Mouse (Mus musculus) olfactory bulb, adult 2 months (tissue): ENCODE measurements around the gene Polm. TPM values are rescaled to one million over a fixed set of nuclear protein-coding genes. Genes with fewer than 3 reads are reported as not detected.

Experiments used
- H3K27ac ChIP-seq: fragments of 200-500 bp; 2 replicates; pipeline ENCODE4 v1.5.1; 2012; ENCODE audit warnings: low read depth, low read length; ENCODE audit not compliant: insufficient read depth
- H3K4me1 ChIP-seq: fragments of 200-500 bp; 2 replicates; pipeline ENCODE4 v1.6.1; 2012; ENCODE audit warnings: low read length; ENCODE audit not compliant: control insufficient read depth, insufficient read depth
- H3K4me3 ChIP-seq: fragments of 200-500 bp; 2 replicates; pipeline ENCODE4 v1.5.1; 2012; ENCODE audit warnings: mild to moderate bottlenecking, low read depth, low read length, moderate library complexity; ENCODE audit not compliant: insufficient read depth
- CTCF ChIP-seq: fragments of 200-500 bp; IDR thresholded peaks from 2 replicates; pipeline ENCODE4 v1.5.1; 2012; ENCODE audit warnings: low read depth, mild to moderate bottlenecking, low read length, moderate library complexity; ENCODE audit not compliant: insufficient read depth
- POLR2A ChIP-seq: fragments of 200-500 bp; IDR thresholded peaks from 2 replicates; pipeline ENCODE4 v1.6.1; 2012; ENCODE audit warnings: mild to moderate bottlenecking, low read depth, low read length, moderate library complexity; ENCODE audit not compliant: insufficient read depth
- WGBS: fragments of 180-500 bp; shearing (Covaris S2); methylation state at CpG from one replicate; pipeline ENCODE4 v1.1.7; 2018; 5-methylcytosine and 5-hydroxymethylcytosine counted together
- polyA plus RNA-seq: library from polyadenylated mRNA; stranded (reverse); fragments of >200 nt; gene quantifications from 2 replicates; pipeline ENCODE4 v1.2.4, GENCODE M21; 2012; ENCODE audit warnings: low replicate concordance; ENCODE audit not compliant: missing spikeins, insufficient read depth, insufficient read length

The Polm gene
- polyA plus RNA-seq, 1 experiment, result not detected

GRCm38 (mm10) chr11:5858723-5859122 lies 20.9 kb upstream of the Polm start:
- TF ChIP-seq CTCF (no peak), POLR2A (no peak)
- WGBS, result 76% methylated on average over 1 of the region's 1 CpGs
- Histone ChIP-seq H3K4me3 (no peak overlapping the region), H3K27ac (no peak overlapping the region), H3K4me1 (peaks cover 23% of the 10 kb centered on the region)

DNA sequence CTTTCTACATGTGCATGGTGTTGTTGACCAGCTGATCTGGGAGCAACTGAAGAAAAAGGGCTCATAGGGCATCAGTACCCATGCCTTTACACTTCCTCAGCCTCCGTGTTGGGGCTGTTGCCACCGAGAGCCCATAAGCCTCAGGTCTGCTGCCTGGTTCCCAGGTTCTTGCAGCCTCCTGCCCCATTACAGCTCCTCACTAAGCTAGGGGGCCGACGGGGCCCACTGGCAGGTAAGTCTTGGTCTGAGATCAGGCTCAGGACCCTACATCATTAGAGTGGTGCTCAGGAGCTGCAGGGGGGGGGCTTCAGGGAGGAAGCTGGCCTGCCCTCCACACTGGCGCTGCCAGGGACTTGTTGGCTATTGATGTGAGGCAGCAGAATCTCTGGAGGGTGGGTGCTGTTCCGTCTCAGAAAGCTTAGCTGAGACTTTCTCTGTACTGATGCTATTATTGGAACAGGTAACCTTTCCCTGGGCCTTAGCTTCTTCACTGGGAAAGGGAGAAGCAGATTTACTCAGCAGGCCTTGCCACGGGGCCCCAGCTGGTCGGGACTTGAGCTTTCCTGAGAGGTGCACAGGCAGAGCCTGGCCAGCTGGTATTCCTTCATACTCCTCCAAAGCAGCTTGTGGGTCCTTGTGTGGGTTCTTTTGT lies 18.8 kb upstream of the Polm start:
- no peak overlapping the region for H3K4me3 ChIP-seq
- peaks cover 13% of the 10 kb centered on the region for H3K4me1 ChIP-seq
- 78% methylated on average over 8 of the region's 8 CpGs for WGBS
- H3K27ac ChIP-seq, result 0 out of 2 replicates have a peak overlapping the region, but pooled peaks have one; percentile 18
- no peak for TF ChIP-seq POLR2A
- TF ChIP-seq CTCF, result no peak

GRCm38 (mm10) chr11:5855902-5856301 lies 18.1 kb upstream of the Polm start:
- H3K4me1 ChIP-seq, result peaks cover 9% of the 10 kb centered on the region; the same call in 1 of the 2 replicates
- 56% methylated on average over 7 of the region's 7 CpGs for WGBS
- no peak overlapping the region for H3K4me3 ChIP-seq
- H3K27ac ChIP-seq, result 0 out of 2 replicates have a peak overlapping the region, but pooled peaks have one; percentile 18
- TF ChIP-seq POLR2A, result no peak
- no peak for TF ChIP-seq CTCF

GRCm38 (mm10) chr11:5855481-5855880 lies 17.7 kb upstream of the Polm start:
- Histone ChIP-seq H3K27ac (0 out of 2 replicates have a peak overlapping the region, but pooled peaks have one; percentile 16), H3K4me1 (peaks cover 9% of the 10 kb centered on the region; the same call in 1 of the 2 replicates), H3K4me3 (no peak overlapping the region)
- TF ChIP-seq POLR2A (no peak), CTCF (no peak)

- 37% methylated on average over 1 of the region's 1 CpGs for WGBS
- no peak overlapping the region for H3K4me3 ChIP-seq
- no peak overlapping the region for H3K27ac ChIP-seq
- H3K4me1 ChIP-seq, result peaks cover 21% of the 10 kb centered on the region
- no peak for TF ChIP-seq POLR2A
- no peak for TF ChIP-seq CTCF
These were observed 14.5 kb upstream of the Polm start for GRCm38 (mm10) chr11:5852314-5852713.

DNA sequence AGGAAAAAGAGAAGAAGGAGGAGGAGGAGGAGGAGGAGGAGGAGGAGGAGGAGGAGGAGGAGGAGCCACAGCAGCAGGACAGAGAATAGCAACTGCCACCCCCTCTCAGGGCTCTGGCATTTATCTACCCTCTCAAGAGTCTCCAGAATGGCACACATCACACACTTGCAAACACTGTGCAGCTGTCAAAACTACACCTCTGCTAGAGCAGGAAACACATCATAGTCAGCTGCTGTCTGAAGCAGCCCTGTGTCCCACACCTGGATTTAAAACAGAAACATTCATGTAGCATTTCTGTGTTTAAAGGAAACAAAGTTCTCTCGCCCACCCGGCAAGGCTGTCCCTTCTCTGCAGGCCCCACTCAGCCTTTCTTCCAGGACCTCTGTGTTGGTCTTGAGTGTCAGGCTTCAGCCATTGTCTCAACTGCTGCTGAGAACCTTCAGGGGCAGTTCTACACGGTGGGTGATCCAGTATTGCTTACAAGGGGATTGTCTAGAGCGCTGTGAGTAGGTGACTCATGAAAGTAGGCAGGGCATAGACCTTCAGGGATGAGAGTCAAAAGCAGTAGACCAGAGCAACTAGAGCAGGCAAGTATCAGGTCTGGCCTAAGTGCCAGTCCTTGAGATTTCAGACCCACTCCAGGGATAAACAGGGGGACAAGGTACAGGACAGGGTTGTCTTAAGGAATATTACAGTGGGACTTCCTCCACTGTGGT lies 13.4 kb upstream of the Polm start:
- peaks cover 25% of the 10 kb centered on the region for H3K4me1 ChIP-seq
- TF ChIP-seq CTCF (no peak), POLR2A (no peak)
- 43% methylated on average over 4 of the region's 4 CpGs for WGBS
- H3K4me3 ChIP-seq, result no peak overlapping the region
- H3K27ac ChIP-seq, result no peak overlapping the region

- WGBS, result 66% methylated on average over 5 of the region's 5 CpGs
- TF ChIP-seq POLR2A (no peak), CTCF (no peak)
- Histone ChIP-seq H3K27ac (no peak overlapping the region), H3K4me3 (no peak overlapping the region), H3K4me1 (peaks cover 21% of the 10 kb centered on the region)
These were observed 12.6 kb upstream of the Polm start for GRCm38 (mm10) chr11:5850452-5850851.

- Histone ChIP-seq H3K4me3 (no peak overlapping the region), H3K4me1 (peaks cover 21% of the 10 kb centered on the region), H3K27ac (no peak overlapping the region)
- 39% methylated on average over 2 of the region's 2 CpGs for WGBS
- TF ChIP-seq POLR2A (no peak), CTCF (no peak)
These were observed 11.5 kb upstream of the Polm start for GRCm38 (mm10) chr11:5849316-5849715.

DNA sequence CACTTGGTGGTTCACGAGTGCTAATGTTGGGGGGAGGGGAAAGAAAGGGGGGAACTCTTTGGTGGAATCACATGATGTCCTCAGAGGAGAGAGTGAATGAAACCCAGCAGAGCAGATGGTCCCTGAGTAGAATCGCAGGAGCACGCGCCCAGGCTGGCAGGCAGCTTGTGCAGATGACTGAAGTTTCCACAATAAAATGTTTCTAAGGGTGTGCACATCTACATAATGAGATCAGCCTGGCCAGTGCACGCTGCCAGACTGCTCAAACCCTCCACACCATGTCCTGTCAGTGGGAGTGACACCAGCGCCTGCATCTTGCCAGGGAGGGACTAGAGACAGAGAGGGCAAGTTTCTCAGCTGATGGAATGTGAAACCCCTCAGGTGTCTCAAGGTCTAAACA lies 10.9 kb upstream of the Polm start:
- TF ChIP-seq CTCF, result no peak
- no peak for TF ChIP-seq POLR2A
- Histone ChIP-seq H3K4me1 (peaks cover 21% of the 10 kb centered on the region), H3K4me3 (no peak overlapping the region), H3K27ac (no peak overlapping the region)
- 30% methylated on average over 6 of the region's 6 CpGs for WGBS
